Mouse (Mus musculus) limb, embryonic 15.5 days (tissue): ENCODE measurements around the gene Gm15737. TPM values are rescaled to one million over a fixed set of nuclear protein-coding genes. Genes with fewer than 3 reads are reported as not detected.

Experiments
- ATAC-seq: fragments of 200-750 bp; cut with Nextera tagmentation; 2 replicates; pipeline ENCODE4 v1.8.0; 2017; ENCODE audit warnings: low read depth, moderate TSS enrichment; ENCODE audit not compliant: insufficient number of reproducible peaks, low FRiP score, low TSS enrichment
- H3K27ac ChIP-seq: fragments of 300-500 bp; sonication (generic); 2 replicates; pipeline ENCODE4 v1.5.1; 2015; ENCODE audit warnings: moderate library complexity, mild to moderate bottlenecking, inconsistent platforms
- H3K27me3 ChIP-seq: fragments of 300-500 bp; sonication (generic); 2 replicates; pipeline ENCODE4 v1.6.1; 2015; ENCODE audit warnings: inconsistent platforms
- H3K36me3 ChIP-seq: fragments of 300-500 bp; sonication (generic); 2 replicates; pipeline ENCODE4 v1.6.1; 2015; ENCODE audit warnings: inconsistent platforms
- H3K4me1 ChIP-seq: fragments of 300-500 bp; sonication (generic); 2 replicates; pipeline ENCODE4 v1.6.1; 2015; ENCODE audit warnings: inconsistent platforms
- H3K4me2 ChIP-seq: fragments of 300-500 bp; sonication (generic); 2 replicates; pipeline ENCODE4 v1.6.1; 2015; ENCODE audit warnings: mild to moderate bottlenecking, inconsistent platforms
- H3K4me3 ChIP-seq: fragments of 300-500 bp; sonication (generic); 2 replicates; pipeline ENCODE4 v1.5.1; 2015; ENCODE audit warnings: mild to moderate bottlenecking, inconsistent platforms
- H3K9ac ChIP-seq: fragments of 300-500 bp; sonication (generic); 2 replicates; pipeline ENCODE4 v1.6.1; 2015; ENCODE audit warnings: inconsistent platforms
- H3K9me3 ChIP-seq: fragments of 300-500 bp; sonication (generic); 2 replicates; pipeline ENCODE4 v1.6.1; 2016; ENCODE audit warnings: inconsistent platforms
- WGBS: fragments of 180-500 bp; shearing (Covaris S2); methylation state at CpG from one replicate; pipeline ENCODE4 v1.1.7; 2015; 5-methylcytosine and 5-hydroxymethylcytosine counted together
- polyA plus RNA-seq: library from polyadenylated mRNA; unstranded; fragments of >200 nt; fragmentation: Nextera tagmentation; extraction: Ambion mirVana; gene quantifications from 2 replicates; pipeline ENCODE4 v1.2.1, GENCODE M21; 2015

Gm15737 gene
- 0.05 and 0.10 TPM in 2 replicates for polyA plus RNA-seq

- H3K27me3 ChIP-seq: no peaks in the 10 kb centered on the region
- H3K9me3 ChIP-seq: no peaks in the 10 kb centered on the region
- H3K27ac ChIP-seq: peak within 1 kb of the TSS; percentile 22
- WGBS: 23% methylated on average over 4 of the region's 4 CpGs
- H3K4me3 ChIP-seq: no peak within 1 kb of the TSS
- H3K4me2 ChIP-seq: no peak within 1 kb of the TSS
- 0 out of 2 replicates have a peak, but pooled peaks have one; percentile 35 for ATAC-seq
- H3K4me1 ChIP-seq: peaks cover 13% of the 10 kb centered on the region
- peaks cover 10% of the 10 kb centered on the region; the same call in 1 of the 2 replicates for H3K36me3 ChIP-seq
- H3K9ac ChIP-seq: no peak within 1 kb of the TSS
Measured at GRCm38 (mm10) chr6:92869089-92869581, at the start of gene Gm15737. Gene Gm15737 (plus strand): TSS chr6:92869357.

- 63% methylated on average over 5 of the region's 5 CpGs for WGBS
Measured at GRCm38 (mm10) chr6:92821606-92822005, 47.6 kb upstream of the Gm15737 start.

GRCm38 (mm10) chr6:92822006-92822405 lies 47.2 kb upstream of the Gm15737 start:
- H3K27me3 ChIP-seq: no peaks in the 10 kb centered on the region
- no peaks in the 10 kb centered on the region for H3K4me1 ChIP-seq
- ATAC-seq: no peak

More at GRCm38 (mm10) chr6:92821606-92822005, 47.6 kb upstream of the Gm15737 start:
- H3K4me1 ChIP-seq: no peaks in the 10 kb centered on the region
- ATAC-seq: no peak
- H3K27ac ChIP-seq: no peak overlapping the region
- no peak overlapping the region for H3K4me3 ChIP-seq
- peaks cover 5% of the 10 kb centered on the region; the same call in 1 of the 2 replicates for H3K36me3 ChIP-seq
- no peaks in the 10 kb centered on the region for H3K27me3 ChIP-seq
- no peak overlapping the region for H3K4me2 ChIP-seq
- no peaks in the 10 kb centered on the region for H3K9me3 ChIP-seq
- no peak overlapping the region for H3K9ac ChIP-seq

GRCm38 (mm10) chr6:92823991-92824390 lies 45.2 kb upstream of the Gm15737 start:
- WGBS: 48% methylated on average over 7 of the region's 7 CpGs
- Histone ChIP-seq H3K27ac (no peak overlapping the region), H3K4me2 (no peak overlapping the region), H3K4me1 (no peaks in the 10 kb centered on the region), H3K4me3 (no peak overlapping the region), H3K36me3 (peaks cover 5% of the 10 kb centered on the region; the same call in 1 of the 2 replicates), H3K9ac (no peak overlapping the region), H3K9me3 (no peaks in the 10 kb centered on the region), H3K27me3 (no peaks in the 10 kb centered on the region)
- ATAC-seq: no peak

More at GRCm38 (mm10) chr6:92822006-92822405, 47.2 kb upstream of the Gm15737 start:
- no peak overlapping the region for H3K4me3 ChIP-seq
- 73% methylated on average over 6 of the region's 6 CpGs for WGBS
- H3K27ac ChIP-seq: no peak overlapping the region
- H3K36me3 ChIP-seq: peaks cover 5% of the 10 kb centered on the region; the same call in 1 of the 2 replicates
- no peak overlapping the region for H3K9ac ChIP-seq
- no peak overlapping the region for H3K4me2 ChIP-seq
- no peaks in the 10 kb centered on the region for H3K9me3 ChIP-seq

- Histone ChIP-seq H3K27me3 (no peaks in the 10 kb centered on the region), H3K4me1 (no peaks in the 10 kb centered on the region), H3K4me3 (no peak overlapping the region), H3K36me3 (peaks cover 5% of the 10 kb centered on the region; the same call in 1 of the 2 replicates), H3K27ac (no peak overlapping the region), H3K9ac (no peak overlapping the region), H3K4me2 (no peak overlapping the region), H3K9me3 (no peaks in the 10 kb centered on the region)
- 90% methylated on average over 5 of the region's 5 CpGs for WGBS
- no peak for ATAC-seq
Measured at GRCm38 (mm10) chr6:92826561-92826960, 42.6 kb upstream of the Gm15737 start.

- no peak for ATAC-seq
- Histone ChIP-seq H3K36me3 (peaks cover 5% of the 10 kb centered on the region; the same call in 1 of the 2 replicates), H3K4me2 (no peak overlapping the region), H3K4me1 (no peaks in the 10 kb centered on the region), H3K4me3 (no peak overlapping the region), H3K27me3 (no peaks in the 10 kb centered on the region), H3K9me3 (no peaks in the 10 kb centered on the region), H3K27ac (no peak overlapping the region), H3K9ac (no peak overlapping the region)
- 52% methylated on average over 5 of the region's 5 CpGs for WGBS
Measured at GRCm38 (mm10) chr6:92827360-92827759, 41.8 kb upstream of the Gm15737 start.

GRCm38 (mm10) chr6:92829148-92829547 lies 40.0 kb upstream of the Gm15737 start:
- no peaks in the 10 kb centered on the region for H3K4me1 ChIP-seq
- H3K27me3 ChIP-seq: no peaks in the 10 kb centered on the region
- no peak overlapping the region for H3K4me3 ChIP-seq
- no peaks in the 10 kb centered on the region for H3K36me3 ChIP-seq
- no peak overlapping the region for H3K4me2 ChIP-seq
- no peak for ATAC-seq
- 91% methylated on average over 2 of the region's 2 CpGs for WGBS
- no peak overlapping the region for H3K27ac ChIP-seq
- no peak overlapping the region for H3K9ac ChIP-seq
- no peaks in the 10 kb centered on the region for H3K9me3 ChIP-seq

- Histone ChIP-seq H3K9me3 (no peaks in the 10 kb centered on the region), H3K36me3 (0 out of 2 replicates have a peak, but pooled peaks cover 4% of the 10 kb centered on the region), H3K9ac (no peak overlapping the region), H3K4me1 (no peaks in the 10 kb centered on the region), H3K4me2 (no peak overlapping the region), H3K4me3 (no peak overlapping the region), H3K27me3 (no peaks in the 10 kb centered on the region), H3K27ac (no peak overlapping the region)
- no peak for ATAC-seq
- 81% methylated on average over 2 of the region's 2 CpGs for WGBS
Measured at GRCm38 (mm10) chr6:92831106-92831505, 38.1 kb upstream of the Gm15737 start.

GRCm38 (mm10) chr6:92842000-92842399 lies 27.2 kb upstream of the Gm15737 start:
- Histone ChIP-seq H3K9me3 (no peaks in the 10 kb centered on the region), H3K27ac (no peak overlapping the region), H3K36me3 (no peaks in the 10 kb centered on the region), H3K4me3 (no peak overlapping the region), H3K4me1 (peaks cover 9% of the 10 kb centered on the region; the same call in 1 of the 2 replicates), H3K27me3 (no peaks in the 10 kb centered on the region), H3K9ac (no peak overlapping the region), H3K4me2 (no peak overlapping the region)
- 18% methylated on average over 2 of the region's 2 CpGs for WGBS
- no peak for ATAC-seq

- Histone ChIP-seq H3K4me1 (peaks cover 9% of the 10 kb centered on the region; the same call in 1 of the 2 replicates), H3K36me3 (0 out of 2 replicates have a peak, but pooled peaks cover 7% of the 10 kb centered on the region), H3K4me2 (no peak overlapping the region), H3K27me3 (no peaks in the 10 kb centered on the region), H3K9ac (no peak overlapping the region), H3K27ac (no peak overlapping the region), H3K9me3 (no peaks in the 10 kb centered on the region), H3K4me3 (no peak overlapping the region)
- 46% methylated on average over 2 of the region's 2 CpGs for WGBS
- ATAC-seq: no peak
Measured at GRCm38 (mm10) chr6:92843474-92843873, 25.7 kb upstream of the Gm15737 start.

- ATAC-seq: no peak
- H3K4me2 ChIP-seq: no peak overlapping the region
- no peak overlapping the region for H3K4me3 ChIP-seq
- no peaks in the 10 kb centered on the region for H3K27me3 ChIP-seq
- no peak overlapping the region for H3K9ac ChIP-seq
- H3K4me1 ChIP-seq: peaks cover 14% of the 10 kb centered on the region; the same call in 1 of the 2 replicates
- 88% methylated on average over 8 of the region's 8 CpGs for WGBS
- peaks cover 12% of the 10 kb centered on the region; the same call in 1 of the 2 replicates for H3K36me3 ChIP-seq
- H3K9me3 ChIP-seq: no peaks in the 10 kb centered on the region
- no peak overlapping the region for H3K27ac ChIP-seq
Measured at GRCm38 (mm10) chr6:92845898-92846297, 23.3 kb upstream of the Gm15737 start.

GRCm38 (mm10) chr6:92846614-92847013 lies 22.5 kb upstream of the Gm15737 start:
- H3K36me3 ChIP-seq: peaks cover 12% of the 10 kb centered on the region; the same call in 1 of the 2 replicates
- H3K9ac ChIP-seq: no peak overlapping the region
- H3K4me2 ChIP-seq: no peak overlapping the region
- H3K27me3 ChIP-seq: no peaks in the 10 kb centered on the region
- no peaks in the 10 kb centered on the region for H3K9me3 ChIP-seq
- H3K4me3 ChIP-seq: no peak overlapping the region
- ATAC-seq: no peak
- WGBS: 72% methylated on average over 4 of the region's 4 CpGs
- no peak overlapping the region for H3K27ac ChIP-seq
- H3K4me1 ChIP-seq: peaks cover 14% of the 10 kb centered on the region; the same call in 1 of the 2 replicates
